Mouse (Mus musculus) ES-Bruce4 (cell line): ENCODE measurements around the gene Pknox2.

ENCODE experiments used
- CTCF ChIP-seq: IDR thresholded peaks from one replicate; pipeline ENCODE4 v1.8.1; 2011; ENCODE audit warnings: low read depth, low read length
- EP300 ChIP-seq: IDR thresholded peaks from 2 replicates; pipeline ENCODE4 v1.6.1; 2011; ENCODE audit warnings: low read depth, low read length; ENCODE audit not compliant: insufficient read depth
- POLR2A ChIP-seq: IDR thresholded peaks from one replicate; pipeline ENCODE4 v1.8.1; 2011; ENCODE audit warnings: low read length; ENCODE audit not compliant: insufficient read depth

DNA sequence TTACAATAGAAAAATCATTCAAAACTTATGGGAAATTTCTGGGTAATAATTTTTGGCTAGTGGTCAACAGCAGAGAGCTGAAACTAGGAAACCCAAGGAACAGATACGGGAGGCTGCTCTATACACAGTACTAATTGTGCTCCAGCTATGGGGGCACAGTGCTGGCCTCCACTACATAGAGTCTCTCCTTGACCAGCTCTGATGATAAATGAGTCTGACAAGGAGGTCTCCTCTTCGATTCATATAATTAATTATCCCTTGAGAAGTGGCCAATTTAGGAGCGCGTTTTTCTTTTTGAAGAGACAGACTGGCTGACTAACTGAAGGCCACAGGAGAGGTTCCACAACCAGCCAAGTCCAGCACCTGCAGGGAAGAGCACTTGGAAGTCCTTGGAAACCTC lies 71.3 kb downstream of the Pknox2 start:
- TF ChIP-seq CTCF (no peak), EP300 (no peak), POLR2A (no peak)
